Mouse (Mus musculus) midbrain, embryonic 15.5 days (tissue): ENCODE measurements around the gene Cacna1d. TPM values are rescaled to one million over a fixed set of nuclear protein-coding genes. Genes with fewer than 3 reads are reported as not detected.

ENCODE experiments used
- ATAC-seq: fragments of 200-750 bp; cut with Nextera tagmentation; replicated peaks from 2 replicates; pipeline ENCODE4 v1.8.0; 2017; ENCODE audit warnings: moderate TSS enrichment
- H3K27ac ChIP-seq: fragments of 300-500 bp; sonication (generic); 2 replicates; pipeline ENCODE4 v1.5.1; 2015; ENCODE audit warnings: mild to moderate bottlenecking, inconsistent platforms
- H3K27me3 ChIP-seq: fragments of 300-500 bp; sonication (generic); replicated peaks from 2 replicates; pipeline ENCODE4 v1.6.1; 2015; ENCODE audit warnings: inconsistent platforms
- H3K36me3 ChIP-seq: fragments of 300-500 bp; sonication (generic); replicated peaks from 2 replicates; pipeline ENCODE4 v1.6.1; 2015; ENCODE audit warnings: inconsistent platforms
- H3K4me1 ChIP-seq: fragments of 300-500 bp; sonication (generic); 2 replicates; pipeline ENCODE4 v1.6.1; 2015; ENCODE audit warnings: inconsistent platforms
- H3K4me2 ChIP-seq: fragments of 300-500 bp; sonication (generic); 2 replicates; pipeline ENCODE4 v1.6.1; 2015; ENCODE audit warnings: inconsistent platforms, mild to moderate bottlenecking, moderate library complexity
- H3K4me3 ChIP-seq: fragments of 300-500 bp; sonication (generic); 2 replicates; pipeline ENCODE4 v1.5.1; 2015; ENCODE audit warnings: mild to moderate bottlenecking, inconsistent platforms
- H3K9ac ChIP-seq: fragments of 300-500 bp; sonication (generic); 2 replicates; pipeline ENCODE4 v1.6.1; 2015; ENCODE audit warnings: mild to moderate bottlenecking, inconsistent platforms
- H3K9me3 ChIP-seq: fragments of 300-500 bp; sonication (generic); 2 replicates; pipeline ENCODE4 v1.6.1; 2016; ENCODE audit warnings: inconsistent platforms
- WGBS: fragments of 180-500 bp; shearing (Covaris S2); methylation state at CpG from one replicate; pipeline ENCODE4 v1.1.7; 2015; ENCODE audit warnings: mixed read lengths; 5-methylcytosine and 5-hydroxymethylcytosine counted together
- polyA plus RNA-seq: library from polyadenylated mRNA; unstranded; fragments of >200 nt; fragmentation: Nextera tagmentation; extraction: Ambion mirVana; gene quantifications from 2 replicates; pipeline ENCODE4 v1.2.1, GENCODE M21; 2015

Cacna1d gene
- polyA plus RNA-seq, 1 experiment from 2014 or later: 12.1 TPM

- H3K9ac ChIP-seq: no peak overlapping the region
- no peaks in the 10 kb centered on the region for H3K27me3 ChIP-seq
- H3K4me1 ChIP-seq: no peaks in the 10 kb centered on the region
- no peak overlapping the region for H3K4me2 ChIP-seq
- no peak for ATAC-seq
- H3K9me3 ChIP-seq: no peaks in the 10 kb centered on the region
- no peak overlapping the region for H3K4me3 ChIP-seq
- 88% methylated on average over 12 of the region's 12 CpGs for WGBS
- no peaks in the 10 kb centered on the region for H3K36me3 ChIP-seq
- H3K27ac ChIP-seq: no peak overlapping the region
Measured at GRCm38 (mm10) chr14:30341825-30342590, 149.2 kb downstream of the Cacna1d start.

GRCm38 (mm10) chr14:30340140-30340539 is 151.1 kb downstream of the Cacna1d start:
- H3K4me2 ChIP-seq: no peak overlapping the region
- H3K9me3 ChIP-seq: no peaks in the 10 kb centered on the region
- H3K4me1 ChIP-seq: no peaks in the 10 kb centered on the region
- H3K4me3 ChIP-seq: no peak overlapping the region
- H3K36me3 ChIP-seq: no peaks in the 10 kb centered on the region
- H3K27ac ChIP-seq: no peak overlapping the region
- no peaks in the 10 kb centered on the region for H3K27me3 ChIP-seq
- ATAC-seq: no peak
- no peak overlapping the region for H3K9ac ChIP-seq
- 77% methylated on average over 3 of the region's 3 CpGs for WGBS

- Histone ChIP-seq H3K4me2 (no peak overlapping the region), H3K9ac (no peak overlapping the region), H3K4me1 (no peaks in the 10 kb centered on the region), H3K4me3 (no peak overlapping the region), H3K9me3 (no peaks in the 10 kb centered on the region), H3K27ac (no peak overlapping the region), H3K27me3 (no peaks in the 10 kb centered on the region), H3K36me3 (no peaks in the 10 kb centered on the region)
- ATAC-seq: no peak
- WGBS: 80% methylated on average over 1 of the region's 1 CpGs
Measured at GRCm38 (mm10) chr14:30331856-30332255, 159.4 kb downstream of the Cacna1d start.

GRCm38 (mm10) chr14:30330416-30331181 is 160.7 kb downstream of the Cacna1d start:
- ATAC-seq: no peak
- no peaks in the 10 kb centered on the region for H3K4me1 ChIP-seq
- H3K4me3 ChIP-seq: no peak overlapping the region
- H3K27me3 ChIP-seq: no peaks in the 10 kb centered on the region
- no peaks in the 10 kb centered on the region for H3K9me3 ChIP-seq
- H3K4me2 ChIP-seq: no peak overlapping the region
- H3K27ac ChIP-seq: no peak overlapping the region
- no peaks in the 10 kb centered on the region for H3K36me3 ChIP-seq
- H3K9ac ChIP-seq: no peak overlapping the region
- WGBS: 83% methylated on average over 17 of the region's 17 CpGs

GRCm38 (mm10) chr14:30329109-30329508 is 162.1 kb downstream of the Cacna1d start:
- Histone ChIP-seq H3K27me3 (no peaks in the 10 kb centered on the region), H3K4me3 (no peak overlapping the region), H3K9me3 (no peaks in the 10 kb centered on the region), H3K27ac (no peak overlapping the region), H3K36me3 (no peaks in the 10 kb centered on the region), H3K9ac (no peak overlapping the region), H3K4me1 (no peaks in the 10 kb centered on the region), H3K4me2 (no peak overlapping the region)
- WGBS: 87% methylated on average over 11 of the region's 11 CpGs
- ATAC-seq: no peak

- H3K27ac ChIP-seq: no peak overlapping the region
- WGBS: 65% methylated on average over 7 of the region's 7 CpGs
- no peak for ATAC-seq
Measured at GRCm38 (mm10) chr14:30327452-30327851, 163.8 kb downstream of the Cacna1d start.

GRCm38 (mm10) chr14:30327051-30327450 is 164.2 kb downstream of the Cacna1d start:
- no peaks in the 10 kb centered on the region for H3K4me1 ChIP-seq
- H3K27me3 ChIP-seq: no peaks in the 10 kb centered on the region
- H3K27ac ChIP-seq: no peak overlapping the region
- 56% methylated on average over 8 of the region's 8 CpGs for WGBS
- no peaks in the 10 kb centered on the region for H3K36me3 ChIP-seq
- H3K4me2 ChIP-seq: no peak overlapping the region
- no peak for ATAC-seq
- H3K9me3 ChIP-seq: no peaks in the 10 kb centered on the region
- H3K4me3 ChIP-seq: no peak overlapping the region
- H3K9ac ChIP-seq: no peak overlapping the region

More at GRCm38 (mm10) chr14:30327452-30327851, 163.8 kb downstream of the Cacna1d start:
- no peak overlapping the region for H3K9ac ChIP-seq
- H3K9me3 ChIP-seq: no peaks in the 10 kb centered on the region
- no peaks in the 10 kb centered on the region for H3K4me1 ChIP-seq
- no peak overlapping the region for H3K4me2 ChIP-seq
- no peaks in the 10 kb centered on the region for H3K27me3 ChIP-seq
- H3K36me3 ChIP-seq: no peaks in the 10 kb centered on the region
- H3K4me3 ChIP-seq: no peak overlapping the region

- Histone ChIP-seq H3K36me3 (no peaks in the 10 kb centered on the region), H3K4me1 (no peaks in the 10 kb centered on the region), H3K9ac (no peak overlapping the region), H3K4me2 (no peak overlapping the region), H3K27me3 (no peaks in the 10 kb centered on the region), H3K9me3 (no peaks in the 10 kb centered on the region), H3K4me3 (no peak overlapping the region), H3K27ac (no peak overlapping the region)
- ATAC-seq: no peak
- WGBS: 76% methylated on average over 4 of the region's 4 CpGs
Measured at GRCm38 (mm10) chr14:30326226-30326625, 165.0 kb downstream of the Cacna1d start.

GRCm38 (mm10) chr14:30324994-30325393 is 166.3 kb downstream of the Cacna1d start:
- Histone ChIP-seq H3K4me2 (no peak overlapping the region), H3K4me3 (no peak overlapping the region)

GRCm38 (mm10) chr14:30318715-30319437 is 172.4 kb downstream of the Cacna1d start:
- Histone ChIP-seq H3K9me3 (no peaks in the 10 kb centered on the region), H3K9ac (no peak overlapping the region), H3K4me2 (no peak overlapping the region), H3K27me3 (no peaks in the 10 kb centered on the region), H3K4me3 (no peak overlapping the region), H3K36me3 (no peaks in the 10 kb centered on the region), H3K4me1 (no peaks in the 10 kb centered on the region), H3K27ac (no peak overlapping the region)
- ATAC-seq: no peak
- 92% methylated on average over 9 of the region's 9 CpGs for WGBS

More at GRCm38 (mm10) chr14:30324994-30325393, 166.3 kb downstream of the Cacna1d start:
- WGBS: 85% methylated on average over 5 of the region's 5 CpGs
- H3K27ac ChIP-seq: no peak overlapping the region
- no peak overlapping the region for H3K9ac ChIP-seq
- no peaks in the 10 kb centered on the region for H3K4me1 ChIP-seq
- no peaks in the 10 kb centered on the region for H3K36me3 ChIP-seq
- ATAC-seq: no peak
- H3K9me3 ChIP-seq: no peaks in the 10 kb centered on the region
- H3K27me3 ChIP-seq: no peaks in the 10 kb centered on the region

- H3K4me1 ChIP-seq: no peaks in the 10 kb centered on the region
- no peak overlapping the region for H3K27ac ChIP-seq
- no peak overlapping the region for H3K4me3 ChIP-seq
- no peak overlapping the region for H3K9ac ChIP-seq
- no peaks in the 10 kb centered on the region for H3K9me3 ChIP-seq
- H3K36me3 ChIP-seq: no peaks in the 10 kb centered on the region
- H3K4me2 ChIP-seq: no peak overlapping the region
- WGBS: 89% methylated on average over 12 of the region's 12 CpGs
- no peak for ATAC-seq
- no peaks in the 10 kb centered on the region for H3K27me3 ChIP-seq
Measured at GRCm38 (mm10) chr14:30318293-30318692, 173.0 kb downstream of the Cacna1d start.

GRCm38 (mm10) chr14:30317616-30318015 is 173.6 kb downstream of the Cacna1d start:
- 90% methylated on average over 10 of the region's 10 CpGs for WGBS
- Histone ChIP-seq H3K9ac (no peak overlapping the region), H3K4me3 (no peak overlapping the region), H3K4me1 (no peaks in the 10 kb centered on the region), H3K9me3 (no peaks in the 10 kb centered on the region), H3K27ac (no peak overlapping the region), H3K36me3 (no peaks in the 10 kb centered on the region), H3K4me2 (no peak overlapping the region), H3K27me3 (no peaks in the 10 kb centered on the region)
- no peak for ATAC-seq
